Mouse (Mus musculus) kidney, embryonic 15.5 days (tissue): ENCODE data around the gene Gm21992. TPM values are rescaled to one million over a fixed set of nuclear protein-coding genes. Genes with fewer than 3 reads are reported as not detected.
A peak's percentile ranks its signal among the peaks of the same experiment; 100 is the strongest.
"Not testable (repeated sequence)": the region's sequence is repeated elsewhere in the genome, so short reads cannot be mapped to it uniquely, and the experiment has no call there.

Source experiments
- ATAC-seq: fragments of 200-750 bp; cut with Nextera tagmentation; replicated peaks from 2 replicates; pipeline ENCODE4 v1.8.0; 2017; ENCODE audit warnings: moderate TSS enrichment; ENCODE audit not compliant: low FRiP score
- H3K27ac ChIP-seq: fragments of 300-500 bp; sonication (generic); 2 replicates; pipeline ENCODE4 v1.5.1; 2015; ENCODE audit warnings: mild to moderate bottlenecking, inconsistent platforms
- H3K27me3 ChIP-seq: fragments of 300-500 bp; sonication (generic); 2 replicates; pipeline ENCODE4 v1.6.1; 2015; ENCODE audit warnings: inconsistent platforms
- H3K36me3 ChIP-seq: fragments of 300-500 bp; sonication (generic); 2 replicates; pipeline ENCODE4 v1.6.1; 2015; ENCODE audit warnings: inconsistent platforms
- H3K4me1 ChIP-seq: fragments of 300-500 bp; sonication (generic); 2 replicates; pipeline ENCODE4 v1.6.1; 2015; ENCODE audit warnings: inconsistent platforms
- H3K4me2 ChIP-seq: fragments of 300-500 bp; sonication (generic); 2 replicates; pipeline ENCODE4 v1.6.1; 2015; ENCODE audit warnings: moderate library complexity, mild to moderate bottlenecking, inconsistent platforms
- H3K4me3 ChIP-seq: fragments of 300-500 bp; sonication (generic); replicated peaks from 2 replicates; pipeline ENCODE4 v1.5.1; 2015; ENCODE audit warnings: mild to moderate bottlenecking, inconsistent platforms
- H3K9ac ChIP-seq: fragments of 300-500 bp; sonication (generic); 2 replicates; pipeline ENCODE4 v1.6.1; 2015; ENCODE audit warnings: mild to moderate bottlenecking, inconsistent platforms
- H3K9me3 ChIP-seq: fragments of 300-500 bp; sonication (generic); replicated peaks from 2 replicates; pipeline ENCODE4 v1.6.1; 2016; ENCODE audit warnings: inconsistent platforms
- WGBS: fragments of 180-500 bp; shearing (Covaris S2); methylation state at CpG from one replicate; pipeline ENCODE4 v1.1.7; 2015; ENCODE audit warnings: mixed read lengths; 5-methylcytosine and 5-hydroxymethylcytosine counted together
- polyA plus RNA-seq: library from polyadenylated mRNA; unstranded; fragments of >200 nt; fragmentation: Nextera tagmentation; extraction: Ambion mirVana; gene quantifications from 2 replicates; pipeline ENCODE4 v1.2.1, GENCODE M21; 2015

Gene Gm21992
- polyA plus RNA-seq, 1 experiment from 2014 or later: 40.3 TPM

- Histone ChIP-seq H3K27me3 (no peaks in the 10 kb centered on the region), H3K4me3 (no peak overlapping the region), H3K4me1 (no peaks in the 10 kb centered on the region), H3K9me3 (no peaks in the 10 kb centered on the region), H3K36me3 (peaks cover 94% of the 10 kb centered on the region), H3K9ac (no peak overlapping the region), H3K4me2 (no peak overlapping the region), H3K27ac (no peak overlapping the region)
- ATAC-seq: no peak
- WGBS: 86% methylated on average over 3 of the region's 3 CpGs
These were observed 38.6 kb downstream of the Gm21992 start for GRCm38 (mm10) chr19:4772785-4773184.

GRCm38 (mm10) chr19:4767507-4768148 is 43.8 kb downstream of the Gm21992 start:
- Histone ChIP-seq H3K9ac (no peak overlapping the region), H3K36me3 (peaks cover 95% of the 10 kb centered on the region)
- 83% methylated on average over 12 of the region's 12 CpGs for WGBS

GRCm38 (mm10) chr19:4762876-4763275 is 48.5 kb downstream of the Gm21992 start:
- H3K27me3 ChIP-seq: no peaks in the 10 kb centered on the region
- no peak overlapping the region for H3K27ac ChIP-seq
- 65% methylated on average over 1 of the region's 1 CpGs for WGBS
- ATAC-seq: no peak
- peaks cover 82% of the 10 kb centered on the region for H3K36me3 ChIP-seq
- H3K4me1 ChIP-seq: peaks cover 17% of the 10 kb centered on the region
- no peak overlapping the region for H3K4me2 ChIP-seq
- no peak overlapping the region for H3K4me3 ChIP-seq
- H3K9ac ChIP-seq: no peak overlapping the region
- no peaks in the 10 kb centered on the region for H3K9me3 ChIP-seq

More at GRCm38 (mm10) chr19:4767507-4768148, 43.8 kb downstream of the Gm21992 start:
- H3K27me3 ChIP-seq: no peaks in the 10 kb centered on the region
- 0 out of 2 replicates have a peak, but pooled peaks have one; percentile 18 for ATAC-seq
- H3K4me1 ChIP-seq: no peaks in the 10 kb centered on the region
- H3K9me3 ChIP-seq: no peaks in the 10 kb centered on the region
- no peak overlapping the region for H3K27ac ChIP-seq
- no peak overlapping the region for H3K4me3 ChIP-seq
- H3K4me2 ChIP-seq: no peak overlapping the region

GRCm38 (mm10) chr19:4760544-4760943 is 50.9 kb downstream of the Gm21992 start:
- Histone ChIP-seq H3K36me3 (peaks cover 61% of the 10 kb centered on the region), H3K4me1 (peaks cover 26% of the 10 kb centered on the region)
- not testable (repeated sequence) for H3K4me3 ChIP-seq, H3K9me3 ChIP-seq, ATAC-seq, H3K4me2 ChIP-seq, H3K27me3 ChIP-seq, H3K27ac ChIP-seq, H3K9ac ChIP-seq
- WGBS: 89% methylated on average over 8 of the region's 8 CpGs

- H3K4me2 ChIP-seq: peak overlapping the region; percentile 77
These were observed 54.5 kb downstream of the Gm21992 start for GRCm38 (mm10) chr19:4756921-4757320.

GRCm38 (mm10) chr19:4756193-4756911 is 55.1 kb downstream of the Gm21992 start, which contains the start of gene Rbm4b:
TSS of gene Rbm4b (plus strand) at chr19:4756497.
- under 1% methylated on average over 65 of the region's 65 CpGs for WGBS
- Histone ChIP-seq H3K27me3 (no peaks in the 10 kb centered on the region), H3K4me1 (peaks cover 26% of the 10 kb centered on the region), H3K27ac (peak within 1 kb of the TSS; percentile 98), H3K9ac (peak within 1 kb of the TSS; percentile 89), H3K9me3 (no peaks in the 10 kb centered on the region), H3K36me3 (peaks cover 21% of the 10 kb centered on the region), H3K4me2 (peak within 1 kb of the TSS; percentile 77), H3K4me3 (peak within 1 kb of the TSS; percentile 81)
- ATAC-seq: peak; percentile 98

More at GRCm38 (mm10) chr19:4756921-4757320, 54.5 kb downstream of the Gm21992 start:
- Histone ChIP-seq H3K4me3 (peak overlapping the region; percentile 81), H3K36me3 (peaks cover 27% of the 10 kb centered on the region), H3K9me3 (no peaks in the 10 kb centered on the region), H3K27ac (peak overlapping the region; percentile 98), H3K9ac (peak overlapping the region; percentile 89), H3K4me1 (peaks cover 26% of the 10 kb centered on the region), H3K27me3 (no peaks in the 10 kb centered on the region)
- 1% methylated on average over 9 of the region's 9 CpGs for WGBS
- ATAC-seq: no peak

GRCm38 (mm10) chr19:4755565-4756192 is 55.7 kb downstream of the Gm21992 start:
- Histone ChIP-seq H3K9me3 (no peaks in the 10 kb centered on the region), H3K27ac (peak overlapping the region; percentile 98), H3K36me3 (peaks cover 14% of the 10 kb centered on the region), H3K27me3 (no peaks in the 10 kb centered on the region), H3K4me2 (peak overlapping the region; percentile 77), H3K4me3 (peak overlapping the region; percentile 81), H3K9ac (peak overlapping the region; percentile 42), H3K4me1 (peaks cover 26% of the 10 kb centered on the region)
- peak; percentile 70 for ATAC-seq
- WGBS: under 1% methylated on average over 10 of the region's 10 CpGs

GRCm38 (mm10) chr19:4749975-4750374 is 61.4 kb downstream of the Gm21992 start:
- Histone ChIP-seq H3K27me3 (no peaks in the 10 kb centered on the region), H3K27ac (no peak overlapping the region)

GRCm38 (mm10) chr19:4748493-4748892 is 62.9 kb downstream of the Gm21992 start:
- no peak for ATAC-seq
- Histone ChIP-seq H3K4me1 (peaks cover 3% of the 10 kb centered on the region; the same call in 1 of the 2 replicates), H3K9me3 (no peaks in the 10 kb centered on the region), H3K4me3 (no peak overlapping the region), H3K27ac (no peak overlapping the region), H3K27me3 (no peaks in the 10 kb centered on the region), H3K9ac (no peak overlapping the region), H3K36me3 (peaks cover 11% of the 10 kb centered on the region), H3K4me2 (no peak overlapping the region)
- WGBS: 82% methylated on average over 10 of the region's 10 CpGs

More at GRCm38 (mm10) chr19:4749975-4750374, 61.4 kb downstream of the Gm21992 start:
- Histone ChIP-seq H3K36me3 (peaks cover 4% of the 10 kb centered on the region), H3K4me3 (no peak overlapping the region), H3K4me2 (no peak overlapping the region), H3K9me3 (no peaks in the 10 kb centered on the region), H3K4me1 (peaks cover 2% of the 10 kb centered on the region; the same call in 1 of the 2 replicates), H3K9ac (no peak overlapping the region)
- no peak for ATAC-seq
- WGBS: 81% methylated on average over 6 of the region's 6 CpGs

GRCm38 (mm10) chr19:4747631-4748312 is 63.6 kb downstream of the Gm21992 start:
- no peaks in the 10 kb centered on the region for H3K27me3 ChIP-seq
- peaks cover 11% of the 10 kb centered on the region for H3K36me3 ChIP-seq
- H3K4me1 ChIP-seq: peaks cover 3% of the 10 kb centered on the region; the same call in 1 of the 2 replicates
- 91% methylated on average over 9 of the region's 9 CpGs for WGBS
- H3K9me3 ChIP-seq: no peaks in the 10 kb centered on the region
- no peak for ATAC-seq
- H3K4me2 ChIP-seq: no peak overlapping the region
- no peak overlapping the region for H3K27ac ChIP-seq
- no peak overlapping the region for H3K9ac ChIP-seq
- no peak overlapping the region for H3K4me3 ChIP-seq

- no peak overlapping the region for H3K9ac ChIP-seq
- ATAC-seq: no peak
- WGBS: 75% methylated on average over 14 of the region's 14 CpGs
- no peak overlapping the region for H3K4me3 ChIP-seq
- H3K27me3 ChIP-seq: no peaks in the 10 kb centered on the region
- H3K27ac ChIP-seq: no peak overlapping the region
- H3K4me1 ChIP-seq: peaks cover 3% of the 10 kb centered on the region; the same call in 1 of the 2 replicates
- H3K9me3 ChIP-seq: no peaks in the 10 kb centered on the region
- peaks cover 11% of the 10 kb centered on the region for H3K36me3 ChIP-seq
- no peak overlapping the region for H3K4me2 ChIP-seq
These were observed 64.8 kb downstream of the Gm21992 start for GRCm38 (mm10) chr19:4746611-4747010.
